Mouse (Mus musculus) layer of hippocampus, postnatal 36 days (tissue): ENCODE results near the gene Knstrn. TPM values are rescaled to one million over a fixed set of nuclear protein-coding genes. Genes with fewer than 3 reads are reported as not detected.

Source experiments
- DNase-seq, 2 experiments: peaks; one replicate each; pipeline ENCODE4 v3.0.0; 2022
- total RNA-seq, 2 experiments: library from RNA; stranded (reverse); gene quantifications; 2 replicates each; pipeline ENCODE4 v1.2.3; 2021

The Knstrn gene
- total RNA-seq, 2 experiments from 2014 or later: 1.5 to 2.2 TPM

DNA sequence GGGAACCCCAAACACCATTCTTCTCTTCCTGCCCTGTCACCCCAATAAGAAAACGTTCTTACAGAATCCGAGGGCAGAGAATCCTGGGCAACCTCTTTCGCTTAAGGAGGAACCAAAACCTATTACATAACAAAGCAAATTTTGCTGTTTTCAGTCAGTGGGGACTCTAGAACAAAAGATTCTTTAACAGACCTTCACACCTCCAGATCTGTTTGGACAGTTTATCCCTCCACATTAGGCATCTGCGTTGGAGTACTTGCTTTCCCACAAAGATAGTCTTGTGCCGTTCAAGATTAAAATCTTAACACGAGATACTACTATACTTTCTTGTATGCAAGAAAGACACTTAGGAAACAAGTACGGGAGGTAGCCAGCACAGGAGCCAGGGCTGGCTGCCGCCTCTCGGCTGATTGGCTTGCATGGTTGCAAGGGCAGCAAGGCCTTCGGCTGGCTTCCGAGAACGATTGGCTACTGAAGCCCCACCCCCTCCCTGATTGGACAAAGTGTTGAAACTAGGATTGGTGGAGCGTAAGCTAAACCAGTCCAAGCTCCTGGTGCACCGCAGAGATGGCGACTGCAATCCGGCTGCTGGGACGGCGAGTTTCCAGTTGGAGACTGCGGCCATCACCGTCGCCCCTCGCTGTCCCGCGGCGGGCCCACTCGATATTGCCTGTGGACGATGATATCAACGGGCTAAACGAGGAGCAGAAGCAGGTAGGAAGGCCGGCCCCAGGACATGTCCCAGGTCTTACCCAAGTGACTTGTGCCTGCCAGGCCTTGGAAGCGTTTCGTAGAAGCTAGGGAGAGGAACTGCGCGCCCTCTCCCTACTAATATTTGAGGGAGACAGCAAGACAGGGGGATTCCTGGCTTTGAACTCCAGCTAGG is 47.9 kb downstream of the Knstrn start, which contains the start of gene Ivd:
Ivd (plus strand) TSS at position 501 of the 886 bp plus-strand sequence.
- DNase-seq: peak; percentile 90

DNA sequence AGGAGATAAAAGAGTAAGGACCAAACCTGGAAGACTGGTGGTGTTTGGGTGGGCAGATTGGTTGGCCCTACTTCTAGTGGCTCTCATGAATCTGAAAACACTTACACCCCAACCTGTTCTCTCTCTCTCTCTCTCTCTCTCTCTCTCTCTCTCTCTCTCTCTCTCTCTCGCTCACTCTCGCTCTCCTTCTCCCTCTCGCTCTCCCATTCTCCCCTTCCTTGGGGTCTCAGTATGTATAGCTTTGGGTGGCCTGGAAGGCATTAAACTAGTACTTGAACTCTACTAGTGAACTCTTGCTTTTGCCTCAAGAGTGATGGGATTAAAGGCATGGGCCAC is 48.5 kb downstream of the Knstrn start:
- no peak for DNase-seq

DNA sequence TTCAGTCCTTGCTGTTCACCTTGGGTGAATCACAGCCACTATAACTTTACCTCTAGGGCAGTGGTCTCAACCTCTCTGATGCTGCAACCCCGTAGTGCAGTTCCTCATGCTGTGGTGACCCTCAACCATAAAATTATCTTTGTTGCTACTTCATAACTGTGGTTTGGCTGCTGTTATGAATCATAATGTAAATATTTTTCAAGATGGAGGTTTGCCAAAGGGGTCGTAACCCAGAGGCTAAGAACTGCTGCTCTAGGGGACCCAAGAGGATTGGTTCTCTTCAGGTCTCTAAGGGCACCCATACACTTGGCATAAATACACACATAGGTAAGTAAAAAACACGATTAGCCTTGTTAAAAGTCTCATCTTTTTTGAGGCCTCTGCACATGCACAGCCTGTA is 56.8 kb downstream of the Knstrn start:
- no peak for DNase-seq

- peak; percentile 15 to 27 for DNase-seq
These were observed 57.2 kb downstream of the Knstrn start for GRCm38 (mm10) chr2:118871032-118871431.

- DNase-seq: no peak
These were observed 59.2 kb downstream of the Knstrn start for GRCm38 (mm10) chr2:118873018-118873417.

GRCm38 (mm10) chr2:118873890-118874430 is 60.2 kb downstream of the Knstrn start:
- no peak for DNase-seq

- DNase-seq: no peak
These were observed 61.5 kb downstream of the Knstrn start for GRCm38 (mm10) chr2:118875316-118875715.

DNA sequence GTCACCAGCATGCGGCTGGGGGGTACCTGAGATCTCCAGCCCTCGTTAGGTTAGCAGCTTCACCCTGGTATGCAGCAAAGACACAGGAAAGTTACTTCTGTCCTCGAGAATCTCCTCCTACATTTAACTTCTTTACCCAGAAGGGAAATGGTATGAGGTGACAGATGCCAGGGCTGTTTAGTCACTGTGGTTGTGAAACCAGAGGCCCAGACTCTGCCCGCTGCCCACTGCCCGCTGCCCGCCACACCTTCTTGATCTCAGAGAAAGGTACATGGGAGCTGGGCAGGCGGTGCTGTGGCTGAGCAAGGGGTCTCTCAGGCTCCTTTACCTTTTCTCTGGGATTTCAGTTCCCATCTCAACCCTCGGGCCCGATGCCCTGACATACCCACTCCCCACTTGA is 62.6 kb downstream of the Knstrn start:
- DNase-seq: no peak

- no peak for DNase-seq
These were observed 67.2 kb downstream of the Knstrn start for GRCm38 (mm10) chr2:118881019-118881418.

DNA sequence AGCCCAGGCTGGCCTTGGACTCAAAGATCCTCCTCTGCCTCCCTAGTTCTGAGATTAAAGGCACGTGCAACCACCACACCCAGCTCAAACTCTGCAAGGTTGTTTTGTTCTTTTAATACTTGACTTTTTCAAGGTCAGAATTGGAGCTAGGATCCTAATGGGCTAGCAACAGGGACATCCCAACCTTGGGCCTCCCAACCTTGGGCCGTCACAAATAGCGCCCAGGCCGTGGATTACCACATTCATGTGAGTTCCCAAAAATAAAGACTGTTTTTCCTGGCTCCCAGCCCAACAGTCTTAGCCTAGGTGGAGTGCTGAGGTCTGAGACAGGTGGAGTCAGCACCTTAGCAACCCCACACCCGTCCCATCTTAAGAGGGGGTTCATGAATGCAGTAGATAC is 68.2 kb downstream of the Knstrn start:
- DNase-seq: no peak

GRCm38 (mm10) chr2:118882840-118883679 is 69.3 kb downstream of the Knstrn start:
- DNase-seq: peak; percentile 87 to 91

DNA sequence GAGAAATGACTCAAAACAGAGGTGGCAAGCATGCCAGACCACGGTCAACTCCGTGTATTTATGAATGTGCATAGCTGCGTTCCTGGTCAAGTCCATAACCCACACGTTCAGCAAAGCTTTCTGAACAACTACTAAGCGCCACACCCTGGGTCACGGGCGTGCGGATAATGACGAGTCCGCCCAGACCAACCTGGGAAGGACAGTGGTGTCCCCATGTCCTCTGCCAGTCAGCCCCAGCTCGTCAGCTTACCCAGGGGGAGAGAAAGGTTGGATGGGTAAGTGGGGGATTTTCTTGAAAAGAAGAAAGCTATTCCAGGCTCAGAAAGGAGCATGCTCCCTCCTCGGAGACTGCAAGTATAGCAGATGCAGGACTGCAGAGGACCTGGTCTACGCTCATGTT is 73.6 kb downstream of the Knstrn start:
- no peak for DNase-seq

- DNase-seq: no peak
These were observed 74.2 kb downstream of the Knstrn start for GRCm38 (mm10) chr2:118887845-118888548.

GRCm38 (mm10) chr2:118891173-118891572 is 77.4 kb downstream of the Knstrn start:
- no peak for DNase-seq

GRCm38 (mm10) chr2:118895990-118896913 is 82.4 kb downstream of the Knstrn start:
- no peak for DNase-seq

DNA sequence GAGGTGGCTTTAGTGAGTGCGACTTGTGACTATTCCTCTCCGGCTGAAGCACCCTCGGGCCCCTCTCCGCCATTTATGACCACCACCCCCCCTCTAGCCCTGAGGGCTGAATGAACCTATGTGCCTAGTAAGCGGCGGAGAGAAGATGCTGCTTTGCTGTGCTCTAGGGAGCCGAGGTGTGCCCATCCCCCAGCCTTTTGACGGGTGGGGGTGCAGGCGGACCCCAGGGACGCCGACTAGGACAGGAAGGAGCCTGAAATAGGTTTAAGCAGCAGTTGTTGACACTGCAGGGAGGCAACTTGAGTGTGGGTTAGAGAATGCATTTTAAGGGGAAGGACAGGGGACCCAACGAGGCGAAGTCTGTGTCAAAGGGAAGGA is 83.1 kb downstream of the Knstrn start:
- no peak for DNase-seq

DNA sequence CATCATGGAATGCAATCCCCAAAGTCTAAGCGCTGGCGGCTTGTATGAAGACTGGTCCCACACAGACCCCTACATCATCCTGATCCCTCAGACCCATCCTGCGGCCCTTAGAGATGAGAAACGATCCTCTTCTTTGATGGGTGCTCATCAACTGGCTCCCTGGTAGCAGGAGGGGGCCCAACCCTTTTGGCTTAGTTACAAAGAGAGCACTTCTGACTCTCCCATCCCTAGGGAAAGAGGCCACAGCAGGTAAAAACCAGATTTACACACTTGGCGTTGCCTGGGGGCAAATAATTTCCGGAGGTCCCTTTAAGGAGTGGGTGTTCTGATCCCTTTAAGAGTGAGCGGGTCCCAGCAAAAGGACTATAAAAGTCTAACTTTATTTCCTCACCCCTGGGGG is 83.6 kb downstream of the Knstrn start:
- DNase-seq: no peak

- no peak for DNase-seq
These were observed 84.0 kb downstream of the Knstrn start for GRCm38 (mm10) chr2:118897808-118898207.

DNA sequence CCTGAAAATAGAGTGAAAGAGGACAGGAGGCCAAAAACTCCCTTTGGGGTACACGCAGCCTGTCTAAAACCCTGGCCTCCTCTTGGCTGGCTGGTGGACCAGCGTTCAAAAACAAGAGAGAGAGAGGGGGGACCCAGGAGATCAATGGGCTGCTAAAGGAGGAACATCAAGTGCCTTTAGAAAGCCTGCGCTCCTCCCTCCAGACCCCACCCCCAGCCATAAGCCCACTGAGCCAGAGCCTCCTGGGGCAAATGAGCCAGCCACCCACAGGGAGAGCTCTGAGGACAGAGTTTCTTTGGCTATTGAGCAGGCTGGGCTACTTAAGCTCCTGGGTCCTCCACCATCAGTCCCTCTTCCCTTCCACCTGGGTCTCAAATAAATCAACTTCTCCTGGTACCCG is 85.0 kb downstream of the Knstrn start:
- DNase-seq: no peak

- no peak for DNase-seq
These were observed 85.5 kb downstream of the Knstrn start for GRCm38 (mm10) chr2:118899306-118899705.
